Mouse (Mus musculus) limb, embryonic 13.5 days (tissue): ENCODE data around the gene Eif4g3. TPM values are rescaled to one million over a fixed set of nuclear protein-coding genes. Genes with fewer than 3 reads are reported as not detected.

Source experiments
- ATAC-seq: fragments of 200-750 bp; cut with Nextera tagmentation; 2 replicates; pipeline ENCODE4 v1.8.0; 2017; ENCODE audit warnings: low read depth, moderate number of reproducible peaks, moderate TSS enrichment; ENCODE audit not compliant: low FRiP score
- H3K27ac ChIP-seq: fragments of 300-500 bp; sonication (generic); 2 replicates; pipeline ENCODE4 v1.5.1; 2015; ENCODE audit warnings: inconsistent platforms, mild to moderate bottlenecking, moderate library complexity
- H3K27me3 ChIP-seq: fragments of 300-500 bp; sonication (generic); 2 replicates; pipeline ENCODE4 v1.6.1; 2015; ENCODE audit warnings: mild to moderate bottlenecking, inconsistent platforms
- H3K36me3 ChIP-seq: fragments of 300-500 bp; sonication (generic); 2 replicates; pipeline ENCODE4 v1.6.1; 2015; ENCODE audit warnings: inconsistent platforms, mild to moderate bottlenecking, moderate library complexity
- H3K4me1 ChIP-seq: fragments of 300-500 bp; sonication (generic); 2 replicates; pipeline ENCODE4 v1.6.1; 2015; ENCODE audit warnings: inconsistent platforms
- H3K4me2 ChIP-seq: fragments of 300-500 bp; sonication (generic); replicated peaks from 2 replicates; pipeline ENCODE4 v1.6.1; 2015; ENCODE audit warnings: inconsistent platforms, mild to moderate bottlenecking, moderate library complexity
- H3K4me3 ChIP-seq: fragments of 300-500 bp; sonication (generic); 2 replicates; pipeline ENCODE4 v1.5.1; 2015; ENCODE audit warnings: moderate library complexity, mild to moderate bottlenecking, inconsistent platforms
- H3K9ac ChIP-seq: fragments of 300-500 bp; sonication (generic); 2 replicates; pipeline ENCODE4 v1.6.1; 2015; ENCODE audit warnings: mild to moderate bottlenecking, inconsistent platforms
- H3K9me3 ChIP-seq: fragments of 300-500 bp; sonication (generic); 2 replicates; pipeline ENCODE4 v1.6.1; 2016; ENCODE audit warnings: inconsistent platforms
- WGBS: fragments of 180-500 bp; shearing (Covaris S2); methylation state at CpG from one replicate; pipeline ENCODE4 v1.1.7; 2015; 5-methylcytosine and 5-hydroxymethylcytosine counted together
- polyA plus RNA-seq: library from polyadenylated mRNA; unstranded; fragments of >200 nt; fragmentation: Nextera tagmentation; extraction: Ambion mirVana; gene quantifications from 2 replicates; pipeline ENCODE4 v1.2.1, GENCODE M21; 2015

Eif4g3 gene
- polyA plus RNA-seq, 1 experiment from 2014 or later = 38.4 TPM

DNA sequence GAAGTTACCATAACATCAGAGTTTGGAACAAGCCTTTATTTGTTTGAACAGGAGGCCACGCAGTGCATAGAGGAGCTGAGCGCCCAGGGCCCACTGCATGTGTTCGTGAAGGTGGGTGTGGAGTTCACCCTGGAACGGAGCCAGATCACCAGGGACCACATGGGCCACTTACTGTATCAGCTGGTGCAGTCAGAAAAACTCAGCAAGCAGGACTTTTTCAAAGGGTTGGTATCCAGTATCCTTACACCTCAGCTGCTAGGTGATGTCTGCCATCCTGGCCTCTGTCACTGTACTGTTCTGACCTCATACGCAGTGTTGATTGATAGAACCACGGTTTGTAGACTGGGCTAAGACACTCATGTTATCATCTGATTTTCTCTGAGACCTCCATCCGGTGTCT lies 195.2 kb downstream of the Eif4g3 start:
- H3K4me1 ChIP-seq = no peaks in the 10 kb centered on the region
- H3K4me3 ChIP-seq = no peak overlapping the region
- no peaks in the 10 kb centered on the region for H3K27me3 ChIP-seq
- peaks cover 95% of the 10 kb centered on the region for H3K36me3 ChIP-seq
- H3K9me3 ChIP-seq = no peaks in the 10 kb centered on the region
- H3K9ac ChIP-seq = no peak overlapping the region
- WGBS = 92% methylated on average over 7 of the region's 7 CpGs
- no peak for ATAC-seq
- H3K27ac ChIP-seq = no peak overlapping the region
- H3K4me2 ChIP-seq = no peak overlapping the region

DNA sequence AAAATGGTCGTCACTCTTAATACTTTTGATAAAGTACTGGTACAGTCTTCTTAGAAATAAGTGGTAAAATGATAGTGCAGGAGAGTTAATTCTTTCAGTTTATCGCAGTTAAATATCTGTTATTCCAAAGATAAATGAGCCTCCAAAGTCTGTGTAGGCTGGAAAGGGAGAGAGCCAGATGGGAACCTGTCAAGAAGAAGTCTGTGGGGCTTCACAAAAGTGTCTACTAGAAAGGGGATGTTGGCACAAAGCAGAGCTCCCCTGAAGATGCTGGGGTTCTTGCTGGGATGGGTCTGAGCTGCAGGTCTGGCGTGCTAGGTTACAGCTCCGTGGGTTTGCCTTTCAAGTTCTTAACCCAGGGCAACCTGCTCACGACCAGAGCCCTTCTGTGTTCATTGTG lies 199.7 kb downstream of the Eif4g3 start:
- Histone ChIP-seq H3K27me3 (no peaks in the 10 kb centered on the region), H3K36me3 (peaks cover 95% of the 10 kb centered on the region), H3K9ac (no peak overlapping the region), H3K4me1 (no peaks in the 10 kb centered on the region), H3K27ac (no peak overlapping the region), H3K4me3 (no peak overlapping the region), H3K9me3 (no peaks in the 10 kb centered on the region), H3K4me2 (no peak overlapping the region)
- WGBS = 85% methylated on average over 5 of the region's 5 CpGs
- ATAC-seq = no peak

DNA sequence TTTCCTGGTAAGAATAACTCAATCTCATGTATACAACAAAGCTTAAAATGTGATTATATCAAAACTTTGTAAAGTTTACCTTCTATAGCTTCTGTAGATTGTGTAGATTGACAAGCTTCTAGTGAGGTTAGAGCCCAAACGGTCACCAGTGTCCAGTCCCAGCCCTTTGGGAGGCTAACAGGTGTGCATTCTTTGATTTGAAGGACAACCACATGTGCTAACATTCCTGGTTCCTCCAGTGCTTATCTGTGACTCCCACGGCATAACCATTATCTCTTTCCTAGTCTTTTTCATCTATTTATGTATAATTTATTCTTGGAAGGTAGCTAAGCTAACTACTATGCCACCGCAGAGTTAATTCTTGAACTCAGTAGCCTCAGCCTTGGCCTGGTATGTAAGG lies 207.9 kb downstream of the Eif4g3 start:
- WGBS = 90% methylated on average over 3 of the region's 3 CpGs
- Histone ChIP-seq H3K4me2 (no peak overlapping the region), H3K9ac (no peak overlapping the region), H3K4me1 (no peaks in the 10 kb centered on the region), H3K27ac (no peak overlapping the region), H3K27me3 (no peaks in the 10 kb centered on the region), H3K9me3 (no peaks in the 10 kb centered on the region), H3K4me3 (no peak overlapping the region), H3K36me3 (peaks cover 95% of the 10 kb centered on the region)
- ATAC-seq = no peak

DNA sequence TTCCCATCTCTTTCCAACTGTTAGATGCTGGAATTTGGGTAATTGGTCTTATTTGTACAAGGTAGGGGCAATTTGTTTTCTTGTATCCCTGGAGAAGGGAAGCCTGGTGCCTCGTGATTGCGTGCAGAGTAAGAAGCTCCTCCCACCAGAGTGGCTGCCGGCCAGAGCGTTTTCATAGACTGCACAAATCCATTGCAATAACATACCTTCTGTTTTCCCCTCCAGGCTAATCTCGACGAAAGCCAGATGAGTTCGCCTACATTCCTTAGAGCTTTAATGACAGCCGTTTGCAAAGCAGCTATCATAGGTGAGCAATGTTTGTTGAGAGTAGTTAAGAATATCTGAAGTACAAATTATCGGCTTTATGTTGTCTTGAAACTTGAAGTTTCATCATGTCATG lies 208.9 kb downstream of the Eif4g3 start:
- WGBS = 65% methylated on average over 9 of the region's 9 CpGs
- no peak overlapping the region for H3K4me3 ChIP-seq
- H3K9me3 ChIP-seq = no peaks in the 10 kb centered on the region
- H3K4me1 ChIP-seq = no peaks in the 10 kb centered on the region
- ATAC-seq = no peak
- no peak overlapping the region for H3K9ac ChIP-seq
- peaks cover 93% of the 10 kb centered on the region for H3K36me3 ChIP-seq
- no peaks in the 10 kb centered on the region for H3K27me3 ChIP-seq
- no peak overlapping the region for H3K27ac ChIP-seq
- H3K4me2 ChIP-seq = no peak overlapping the region

DNA sequence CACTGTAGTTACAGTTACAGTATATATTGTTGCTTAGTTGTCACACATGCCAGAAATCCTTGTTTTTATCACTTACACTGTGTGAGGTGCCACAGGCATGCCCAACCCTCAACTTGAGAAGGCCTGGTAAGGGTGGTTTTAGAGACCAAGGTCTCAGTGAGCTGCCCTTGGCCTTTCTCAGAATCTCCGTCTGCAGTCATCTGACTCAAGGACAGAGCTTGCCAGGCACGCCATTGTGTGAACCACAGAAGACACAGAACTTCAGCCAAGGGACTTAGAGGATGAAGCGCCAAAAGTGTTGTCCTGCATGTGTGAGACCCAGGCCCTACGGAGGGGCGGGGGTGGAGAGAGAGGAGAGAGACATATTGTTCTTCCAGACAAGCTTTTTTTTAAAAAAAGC lies 217.3 kb downstream of the Eif4g3 start:
- no peak overlapping the region for H3K4me2 ChIP-seq

DNA sequence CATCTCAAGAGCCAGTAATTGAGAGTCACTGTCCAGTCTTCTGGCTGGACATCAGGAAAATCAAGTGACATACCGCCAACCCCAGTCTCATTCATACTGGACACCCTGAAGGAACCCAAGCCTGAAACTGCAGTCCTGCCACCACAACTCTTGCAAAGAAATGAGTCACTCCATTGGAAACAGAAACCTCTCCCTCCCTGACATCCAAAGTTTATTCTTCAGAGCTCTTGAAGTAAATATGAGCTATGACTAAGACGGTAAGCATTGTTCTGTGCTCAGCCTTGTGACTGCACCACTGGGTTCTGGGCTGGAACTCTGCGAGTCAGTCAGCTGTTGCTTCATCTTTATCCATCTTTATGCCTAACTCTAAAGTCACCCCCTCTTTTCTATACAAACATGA lies 221.0 kb downstream of the Eif4g3 start:
- H3K4me3 ChIP-seq = no peak overlapping the region
- H3K4me1 ChIP-seq = peaks cover 18% of the 10 kb centered on the region
- no peak for ATAC-seq

More for the DNA sequence above, 217.3 kb downstream of the Eif4g3 start:
- no peak for ATAC-seq
- no peak overlapping the region for H3K9ac ChIP-seq
- no peaks in the 10 kb centered on the region for H3K4me1 ChIP-seq
- peaks cover 47% of the 10 kb centered on the region for H3K36me3 ChIP-seq
- H3K4me3 ChIP-seq = no peak overlapping the region
- H3K27me3 ChIP-seq = no peaks in the 10 kb centered on the region
- WGBS = 94% methylated on average over 5 of the region's 5 CpGs
- no peak overlapping the region for H3K27ac ChIP-seq
- H3K9me3 ChIP-seq = no peaks in the 10 kb centered on the region

DNA sequence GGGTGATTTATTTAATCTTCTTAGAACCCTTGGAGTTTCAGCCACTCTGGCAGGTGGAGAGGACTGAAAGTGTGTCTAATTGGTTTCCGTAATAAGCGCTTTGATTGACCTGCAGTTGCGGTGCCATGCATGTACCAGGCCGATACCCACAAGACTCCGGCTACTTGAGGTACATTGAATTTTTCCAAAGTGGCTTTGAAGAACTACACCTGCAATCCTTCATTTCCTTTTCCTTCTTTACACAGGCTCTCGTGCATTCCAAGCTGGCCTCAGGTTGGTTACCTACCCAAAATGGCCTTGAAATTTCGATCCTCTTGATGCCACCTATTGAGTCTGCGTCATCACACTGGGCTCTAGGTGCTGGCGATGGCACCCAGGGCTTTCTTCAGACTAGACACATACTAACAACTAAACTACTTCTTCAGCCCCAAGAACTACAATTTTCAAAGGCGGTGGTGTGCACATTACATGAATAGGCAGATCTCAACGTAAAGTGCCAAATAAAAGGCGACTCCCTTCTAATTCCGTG lies 222.9 kb downstream of the Eif4g3 start:
- H3K4me1 ChIP-seq = peaks cover 27% of the 10 kb centered on the region
- WGBS = 47% methylated on average over 13 of the region's 13 CpGs
- ATAC-seq = no peak
- peak overlapping the region; percentile 99 for H3K9ac ChIP-seq
- H3K27me3 ChIP-seq = no peaks in the 10 kb centered on the region
- H3K4me2 ChIP-seq = peak overlapping the region; percentile 77
- peaks cover 14% of the 10 kb centered on the region for H3K36me3 ChIP-seq
- no peaks in the 10 kb centered on the region for H3K9me3 ChIP-seq
- H3K4me3 ChIP-seq = peak overlapping the region; percentile 97
- H3K27ac ChIP-seq = peak overlapping the region; percentile 98

More for the DNA sequence above, 221.0 kb downstream of the Eif4g3 start:
- Histone ChIP-seq H3K4me2 (no peak overlapping the region), H3K9me3 (no peaks in the 10 kb centered on the region), H3K9ac (no peak overlapping the region), H3K27me3 (no peaks in the 10 kb centered on the region), H3K36me3 (peaks cover 19% of the 10 kb centered on the region), H3K27ac (no peak overlapping the region)
- WGBS = 89% methylated on average over 3 of the region's 3 CpGs

DNA sequence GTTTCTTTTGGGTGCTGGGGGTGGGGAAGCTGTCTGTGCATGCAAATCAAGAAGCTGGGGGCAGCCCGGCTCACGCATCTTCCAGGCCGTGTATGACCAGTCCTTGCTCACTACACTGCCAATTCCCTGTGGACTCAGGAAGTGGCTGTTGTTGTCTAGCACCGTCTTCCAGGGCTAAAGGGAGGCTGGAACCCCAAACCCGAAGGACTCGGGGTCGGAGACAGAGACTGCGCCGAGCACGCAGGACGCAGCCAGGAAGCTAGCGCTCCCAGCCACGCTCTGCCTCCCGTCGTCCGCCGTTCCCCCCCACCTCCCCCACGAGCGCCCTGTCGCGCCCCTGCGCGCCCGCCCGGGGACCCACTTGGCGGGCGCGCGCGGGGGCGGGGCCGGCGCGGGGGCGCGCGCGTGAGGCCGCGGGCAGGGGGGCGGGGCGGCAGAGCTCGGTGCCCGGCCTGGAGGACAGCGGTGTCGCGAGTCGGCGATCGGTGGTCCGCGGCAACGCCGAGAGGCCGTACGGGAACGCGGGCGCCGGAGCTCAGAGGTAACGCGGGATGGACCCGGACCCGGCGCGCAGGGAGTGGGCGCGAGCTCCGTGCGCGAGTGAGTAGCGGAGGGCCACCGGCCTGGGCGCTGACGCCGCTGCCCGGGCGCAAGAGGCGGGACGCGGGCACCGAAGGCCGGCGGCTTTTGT lies 223.5 kb downstream of the Eif4g3 start, which contains the start of gene Hp1bp3:
Gene Hp1bp3 (plus strand): TSS at position 97 of the 691 bp plus-strand sequence.
- Histone ChIP-seq H3K4me2 (peak within 1 kb of the TSS; percentile 94), H3K9me3 (no peaks in the 10 kb centered on the region), H3K27me3 (no peaks in the 10 kb centered on the region), H3K27ac (peak within 1 kb of the TSS; percentile 98), H3K4me3 (peak within 1 kb of the TSS; percentile 97), H3K9ac (peak within 1 kb of the TSS; percentile 99), H3K4me1 (peaks cover 28% of the 10 kb centered on the region), H3K36me3 (peaks cover 14% of the 10 kb centered on the region)
- peak; percentile 66 for ATAC-seq
- under 1% methylated on average over 61 of the region's 84 CpGs for WGBS

DNA sequence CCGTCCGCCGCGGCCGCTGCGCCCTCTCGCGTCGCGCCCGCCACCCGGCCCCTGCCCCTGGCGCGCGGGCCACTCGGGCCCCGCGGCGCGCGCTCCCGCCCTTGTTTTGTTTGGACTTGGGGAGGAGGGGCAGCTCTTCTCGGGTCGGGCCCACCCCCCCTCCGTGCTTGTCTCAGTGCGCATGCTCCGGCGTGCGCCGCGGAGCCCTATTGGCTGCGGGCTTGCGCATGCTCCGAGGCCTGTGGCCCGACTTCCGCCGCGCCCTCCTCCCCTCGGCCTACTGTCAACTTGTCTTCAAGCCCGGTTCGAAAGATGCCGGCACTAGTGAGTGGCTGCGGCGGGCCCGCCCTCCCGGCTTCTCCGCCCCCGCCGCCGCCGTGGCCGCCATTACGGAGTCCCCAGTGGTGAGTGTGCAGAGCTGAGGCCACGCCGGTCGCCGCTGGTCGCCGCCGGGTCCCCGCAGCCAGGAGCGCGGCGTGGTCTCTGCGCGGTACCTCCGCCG lies 224.1 kb downstream of the Eif4g3 start:
- ATAC-seq = peak; percentile 97
- under 1% methylated on average over 54 of the region's 68 CpGs for WGBS

DNA sequence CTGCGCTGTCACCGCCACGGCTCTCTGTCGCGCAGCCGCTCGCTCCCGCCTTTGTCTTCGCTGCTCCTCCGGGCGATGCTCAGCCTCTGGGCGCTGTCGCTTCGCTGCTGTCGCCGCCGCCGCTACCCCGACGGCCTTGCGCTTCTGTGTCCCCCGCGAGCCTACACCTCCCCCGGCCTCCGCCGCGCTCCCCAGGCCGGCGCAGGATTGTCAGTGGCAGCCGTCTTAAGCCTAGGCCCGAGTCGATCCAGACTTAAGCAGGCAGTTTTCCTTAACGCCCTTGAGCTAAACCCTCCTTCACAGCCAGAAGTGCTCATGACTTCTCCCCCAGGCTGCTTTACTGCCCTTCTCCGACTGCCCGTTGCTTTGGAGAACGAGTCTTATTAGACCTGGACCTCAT lies 224.6 kb downstream of the Eif4g3 start:
- H3K4me2 ChIP-seq = peak overlapping the region; percentile 94
- H3K9ac ChIP-seq = peak overlapping the region; percentile 98
- H3K27me3 ChIP-seq = no peaks in the 10 kb centered on the region
- H3K27ac ChIP-seq = peak overlapping the region; percentile 89
- WGBS = under 1% methylated on average over 36 of the region's 36 CpGs
- peaks cover 19% of the 10 kb centered on the region for H3K36me3 ChIP-seq
- no peaks in the 10 kb centered on the region for H3K9me3 ChIP-seq
- peak overlapping the region; percentile 97 for H3K4me3 ChIP-seq
- peaks cover 28% of the 10 kb centered on the region for H3K4me1 ChIP-seq
- no peak for ATAC-seq

More for the DNA sequence above, 224.1 kb downstream of the Eif4g3 start:
- H3K27me3 ChIP-seq = no peaks in the 10 kb centered on the region
- H3K27ac ChIP-seq = peak overlapping the region; percentile 98
- H3K4me1 ChIP-seq = peaks cover 28% of the 10 kb centered on the region
- H3K9ac ChIP-seq = peak overlapping the region; percentile 99
- H3K9me3 ChIP-seq = no peaks in the 10 kb centered on the region
- peak overlapping the region; percentile 94 for H3K4me2 ChIP-seq
- peak overlapping the region; percentile 97 for H3K4me3 ChIP-seq
- H3K36me3 ChIP-seq = peaks cover 14% of the 10 kb centered on the region

DNA sequence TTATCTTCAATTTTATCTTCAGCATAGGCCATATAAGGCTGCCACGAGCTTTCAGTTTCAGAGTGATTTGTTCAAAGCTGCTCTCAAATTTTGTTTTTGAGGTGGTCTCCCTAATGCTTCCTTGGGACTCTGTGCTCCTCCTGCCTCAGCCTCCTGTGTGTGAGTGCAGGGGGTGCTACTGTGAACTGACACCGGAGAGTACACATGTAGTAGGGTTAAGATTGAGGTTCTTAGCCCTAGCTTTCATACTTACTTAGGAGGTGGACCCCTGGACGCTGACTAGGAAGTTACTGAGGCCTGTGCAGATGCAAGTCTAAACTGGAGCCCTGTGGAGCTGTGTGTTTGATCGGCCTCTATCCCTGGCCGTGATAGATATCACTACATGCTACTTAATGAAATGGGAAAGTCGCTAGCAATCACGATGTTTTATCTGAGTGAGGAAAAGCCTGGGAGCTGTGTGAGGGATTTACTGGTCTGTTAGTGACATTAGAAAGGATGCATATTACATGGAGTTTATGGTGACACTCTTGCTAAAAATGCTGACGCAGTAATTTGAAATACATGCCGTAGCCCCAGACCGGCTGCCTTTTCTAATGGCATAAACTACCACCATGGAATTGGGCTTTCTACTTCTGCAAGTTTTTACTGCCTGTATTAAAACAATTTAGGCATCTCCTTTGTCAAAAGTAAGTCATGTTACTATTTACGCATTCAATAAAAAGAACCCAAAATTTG lies 225.3 kb downstream of the Eif4g3 start:
- WGBS = 85% methylated on average over 11 of the region's 11 CpGs
- Histone ChIP-seq H3K9me3 (no peaks in the 10 kb centered on the region), H3K36me3 (peaks cover 26% of the 10 kb centered on the region), H3K27ac (no peak overlapping the region), H3K9ac (peak overlapping the region; percentile 98), H3K4me2 (peak overlapping the region; percentile 94), H3K4me1 (peaks cover 30% of the 10 kb centered on the region), H3K4me3 (peak overlapping the region; percentile 97), H3K27me3 (no peaks in the 10 kb centered on the region)
- no peak for ATAC-seq

DNA sequence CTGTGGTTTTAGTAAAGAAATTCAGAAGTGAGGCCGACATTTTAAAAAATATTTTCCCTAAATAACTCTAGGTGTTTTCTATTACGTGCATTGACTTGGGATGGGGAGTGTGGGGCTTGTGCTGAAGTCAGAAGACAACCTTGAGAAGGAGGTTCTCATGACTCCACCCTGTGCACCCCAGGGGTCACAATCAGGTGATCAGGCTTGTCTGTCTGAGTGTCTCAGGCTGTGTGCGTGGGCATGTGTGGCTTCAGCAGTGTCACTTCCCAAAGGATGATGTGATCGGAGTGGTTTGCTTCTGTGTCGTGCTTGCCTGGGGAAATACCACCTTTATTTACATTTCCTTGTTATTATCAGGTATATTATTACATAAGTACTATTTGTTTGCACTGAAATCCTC lies 226.5 kb downstream of the Eif4g3 start:
- no peak overlapping the region for H3K27ac ChIP-seq
- H3K4me2 ChIP-seq = peak overlapping the region; percentile 4; the same call in 1 of the 2 replicates
- no peak for ATAC-seq
- peaks cover 35% of the 10 kb centered on the region for H3K4me1 ChIP-seq
- peaks cover 38% of the 10 kb centered on the region for H3K36me3 ChIP-seq
- H3K27me3 ChIP-seq = no peaks in the 10 kb centered on the region
- 91% methylated on average over 5 of the region's 5 CpGs for WGBS
- no peak overlapping the region for H3K4me3 ChIP-seq
- H3K9ac ChIP-seq = 0 out of 2 replicates have a peak overlapping the region, but pooled peaks have one; percentile 2
- no peaks in the 10 kb centered on the region for H3K9me3 ChIP-seq
